Mouse (Mus musculus) stomach, embryonic 15.5 days (tissue): ENCODE measurements at regions not wholly inside any gene's neighbourhood (a gene's known extent, or its start where the extent isn't known, plus 50 kb on each side); places are given as distances from the start of the nearest gene placed in this dataset.
A peak's percentile ranks its signal among the peaks of the same experiment; 100 is the strongest.

ENCODE experiments used
- ATAC-seq: fragments of 200-750 bp; cut with Nextera tagmentation; 2 replicates; pipeline ENCODE4 v1.8.0; 2017; ENCODE audit warnings: low read depth, moderate number of reproducible peaks, moderate TSS enrichment; ENCODE audit not compliant: insufficient read depth, low FRiP score
- H3K27ac ChIP-seq: fragments of 300-500 bp; sonication (generic); 2 replicates; pipeline ENCODE4 v1.5.1; 2015; ENCODE audit warnings: mild to moderate bottlenecking, inconsistent platforms
- H3K27me3 ChIP-seq: fragments of 300-500 bp; sonication (generic); replicated peaks from 2 replicates; pipeline ENCODE4 v1.6.1; 2015; ENCODE audit warnings: inconsistent platforms
- H3K36me3 ChIP-seq: fragments of 300-500 bp; sonication (generic); 2 replicates; pipeline ENCODE4 v1.6.1; 2015; ENCODE audit warnings: inconsistent platforms
- H3K4me1 ChIP-seq: fragments of 300-500 bp; sonication (generic); 2 replicates; pipeline ENCODE4 v1.6.1; 2015; ENCODE audit warnings: inconsistent platforms
- H3K4me2 ChIP-seq: fragments of 300-500 bp; sonication (generic); 2 replicates; pipeline ENCODE4 v1.6.1; 2015; ENCODE audit warnings: mild to moderate bottlenecking, inconsistent platforms
- H3K4me3 ChIP-seq: fragments of 300-500 bp; sonication (generic); replicated peaks from 2 replicates; pipeline ENCODE4 v1.5.1; 2015; ENCODE audit warnings: inconsistent platforms
- H3K9ac ChIP-seq: fragments of 300-500 bp; sonication (generic); 2 replicates; pipeline ENCODE4 v1.6.1; 2015; ENCODE audit warnings: inconsistent platforms
- H3K9me3 ChIP-seq: fragments of 300-500 bp; sonication (generic); 2 replicates; pipeline ENCODE4 v1.6.1; 2016; ENCODE audit warnings: inconsistent platforms
- WGBS: fragments of 180-500 bp; shearing (Covaris S2); methylation state at CpG from one replicate; pipeline ENCODE4 v1.1.7; 2015; 5-methylcytosine and 5-hydroxymethylcytosine counted together

GRCm38 (mm10) chr11:111748496-111748895 is 682.5 kb downstream of the Kcnj2 start:
- Histone ChIP-seq H3K36me3 (no peaks in the 10 kb centered on the region), H3K27ac (no peak overlapping the region), H3K4me1 (no peaks in the 10 kb centered on the region), H3K9ac (no peak overlapping the region), H3K9me3 (no peaks in the 10 kb centered on the region), H3K27me3 (no peaks in the 10 kb centered on the region), H3K4me2 (no peak overlapping the region), H3K4me3 (no peak overlapping the region)
- 100% methylated on average over 1 of the region's 1 CpGs for WGBS
- ATAC-seq, result no peak

- no peaks in the 10 kb centered on the region for H3K4me1 ChIP-seq
- H3K4me3 ChIP-seq, result no peak overlapping the region
- H3K4me2 ChIP-seq, result no peak overlapping the region
- WGBS, result 87% methylated on average over 2 of the region's 2 CpGs
- ATAC-seq, result no peak
- H3K27ac ChIP-seq, result no peak overlapping the region
- no peaks in the 10 kb centered on the region for H3K36me3 ChIP-seq
- no peaks in the 10 kb centered on the region for H3K9me3 ChIP-seq
- no peak overlapping the region for H3K9ac ChIP-seq
- no peaks in the 10 kb centered on the region for H3K27me3 ChIP-seq
Observed at GRCm38 (mm10) chr11:111754735-111755134, 688.8 kb downstream of the Kcnj2 start.

- no peaks in the 10 kb centered on the region for H3K36me3 ChIP-seq
- H3K4me3 ChIP-seq, result no peak overlapping the region
- H3K9me3 ChIP-seq, result no peaks in the 10 kb centered on the region
- no peak overlapping the region for H3K27ac ChIP-seq
- H3K4me2 ChIP-seq, result no peak overlapping the region
- H3K4me1 ChIP-seq, result no peaks in the 10 kb centered on the region
- no peak overlapping the region for H3K9ac ChIP-seq
- 86% methylated on average over 3 of the region's 3 CpGs for WGBS
- no peaks in the 10 kb centered on the region for H3K27me3 ChIP-seq
- no peak for ATAC-seq
Observed at GRCm38 (mm10) chr11:111763081-111763480, 697.1 kb downstream of the Kcnj2 start.

- H3K4me3 ChIP-seq, result no peak overlapping the region
- H3K27ac ChIP-seq, result no peak overlapping the region
- no peak overlapping the region for H3K9ac ChIP-seq
- WGBS, result 66% methylated on average over 6 of the region's 6 CpGs
- H3K4me1 ChIP-seq, result no peaks in the 10 kb centered on the region
- H3K4me2 ChIP-seq, result no peak overlapping the region
- H3K9me3 ChIP-seq, result no peaks in the 10 kb centered on the region
- no peak for ATAC-seq
- no peaks in the 10 kb centered on the region for H3K36me3 ChIP-seq
- no peaks in the 10 kb centered on the region for H3K27me3 ChIP-seq
Observed at GRCm38 (mm10) chr11:111766371-111767011, 700.5 kb downstream of the Kcnj2 start.

GRCm38 (mm10) chr11:111767012-111767392 is 701.0 kb downstream of the Kcnj2 start:
- Histone ChIP-seq H3K9me3 (no peaks in the 10 kb centered on the region), H3K4me1 (no peaks in the 10 kb centered on the region), H3K4me2 (no peak overlapping the region), H3K27ac (no peak overlapping the region), H3K27me3 (no peaks in the 10 kb centered on the region), H3K36me3 (no peaks in the 10 kb centered on the region), H3K4me3 (no peak overlapping the region), H3K9ac (no peak overlapping the region)
- WGBS, result 87% methylated on average over 1 of the region's 1 CpGs
- ATAC-seq, result no peak

- Histone ChIP-seq H3K27me3 (no peaks in the 10 kb centered on the region), H3K4me2 (no peak overlapping the region), H3K4me3 (no peak overlapping the region), H3K27ac (no peak overlapping the region), H3K9ac (no peak overlapping the region), H3K9me3 (no peaks in the 10 kb centered on the region), H3K4me1 (no peaks in the 10 kb centered on the region), H3K36me3 (no peaks in the 10 kb centered on the region)
- WGBS, result 65% methylated on average over 2 of the region's 2 CpGs
- ATAC-seq, result 0 out of 2 replicates have a peak, but pooled peaks have one; percentile 60
Observed at GRCm38 (mm10) chr11:111774108-111774679, 708.2 kb downstream of the Kcnj2 start.

GRCm38 (mm10) chr11:111781321-111781720 is 715.4 kb downstream of the Kcnj2 start:
- no peak for ATAC-seq
- no peak overlapping the region; the same call in 1 of the 2 replicates for H3K27ac ChIP-seq
- H3K36me3 ChIP-seq, result no peaks in the 10 kb centered on the region
- no peaks in the 10 kb centered on the region for H3K9me3 ChIP-seq
- peak overlapping the region; percentile 15; the same call in 1 of the 2 replicates for H3K4me2 ChIP-seq
- H3K27me3 ChIP-seq, result no peaks in the 10 kb centered on the region
- WGBS, result 33% methylated on average over 7 of the region's 7 CpGs
- no peaks in the 10 kb centered on the region for H3K4me1 ChIP-seq
- H3K4me3 ChIP-seq, result 0 out of 2 replicates have a peak overlapping the region, but pooled peaks have one; percentile 5
- H3K9ac ChIP-seq, result no peak overlapping the region

- 73% methylated on average over 6 of the region's 6 CpGs for WGBS
- H3K36me3 ChIP-seq, result no peaks in the 10 kb centered on the region
- ATAC-seq, result no peak
- H3K27me3 ChIP-seq, result no peaks in the 10 kb centered on the region
- no peaks in the 10 kb centered on the region for H3K4me1 ChIP-seq
- H3K27ac ChIP-seq, result no peak overlapping the region
- H3K9ac ChIP-seq, result no peak overlapping the region
- H3K4me3 ChIP-seq, result no peak overlapping the region
- no peak overlapping the region for H3K4me2 ChIP-seq
- H3K9me3 ChIP-seq, result no peaks in the 10 kb centered on the region
Observed at GRCm38 (mm10) chr11:111791267-111791926, 725.4 kb downstream of the Kcnj2 start.

- Histone ChIP-seq H3K9me3 (no peaks in the 10 kb centered on the region), H3K4me2 (no peak overlapping the region), H3K27me3 (no peaks in the 10 kb centered on the region), H3K27ac (no peak overlapping the region), H3K4me3 (no peak overlapping the region), H3K9ac (no peak overlapping the region), H3K36me3 (no peaks in the 10 kb centered on the region), H3K4me1 (no peaks in the 10 kb centered on the region)
- 74% methylated on average over 3 of the region's 3 CpGs for WGBS
- ATAC-seq, result no peak
Observed at GRCm38 (mm10) chr11:111801033-111801432, 735.1 kb downstream of the Kcnj2 start.

GRCm38 (mm10) chr11:111816176-111816775 is 750.3 kb downstream of the Kcnj2 start:
- H3K36me3 ChIP-seq, result no peaks in the 10 kb centered on the region
- no peak overlapping the region for H3K4me3 ChIP-seq
- H3K27ac ChIP-seq, result no peak overlapping the region
- no peaks in the 10 kb centered on the region for H3K4me1 ChIP-seq
- H3K9ac ChIP-seq, result no peak overlapping the region
- no peak overlapping the region for H3K4me2 ChIP-seq
- 80% methylated on average over 18 of the region's 18 CpGs for WGBS
- no peaks in the 10 kb centered on the region for H3K9me3 ChIP-seq
- ATAC-seq, result no peak
- H3K27me3 ChIP-seq, result no peaks in the 10 kb centered on the region

- H3K27ac ChIP-seq, result no peak overlapping the region
- 18% methylated on average over 10 of the region's 10 CpGs for WGBS
- no peaks in the 10 kb centered on the region for H3K36me3 ChIP-seq
- no peak for ATAC-seq
- no peaks in the 10 kb centered on the region for H3K9me3 ChIP-seq
- no peak overlapping the region for H3K9ac ChIP-seq
- H3K27me3 ChIP-seq, result no peaks in the 10 kb centered on the region
- H3K4me3 ChIP-seq, result no peak overlapping the region
- H3K4me1 ChIP-seq, result no peaks in the 10 kb centered on the region
- H3K4me2 ChIP-seq, result no peak overlapping the region
Observed at GRCm38 (mm10) chr11:111818124-111818523, 752.2 kb downstream of the Kcnj2 start.

GRCm38 (mm10) chr11:111820356-111820755 is 754.4 kb downstream of the Kcnj2 start:
- no peaks in the 10 kb centered on the region for H3K4me1 ChIP-seq
- 54% methylated on average over 7 of the region's 7 CpGs for WGBS
- no peaks in the 10 kb centered on the region for H3K9me3 ChIP-seq
- H3K27me3 ChIP-seq, result no peaks in the 10 kb centered on the region
- H3K4me3 ChIP-seq, result no peak overlapping the region
- no peak overlapping the region for H3K27ac ChIP-seq
- no peak overlapping the region for H3K9ac ChIP-seq
- no peak overlapping the region for H3K4me2 ChIP-seq
- no peaks in the 10 kb centered on the region for H3K36me3 ChIP-seq
- no peak for ATAC-seq
